Mouse (Mus musculus) midbrain, postnatal 0 days (tissue): ENCODE data around the gene Cdk9. TPM values are rescaled to one million over a fixed set of nuclear protein-coding genes. Genes with fewer than 3 reads are reported as not detected.

ENCODE experiments used
- ATAC-seq: fragments of 200-750 bp; cut with Nextera tagmentation; 2 replicates; pipeline ENCODE4 v1.8.0; 2017; ENCODE audit warnings: moderate number of reproducible peaks, mild to moderate bottlenecking, moderate TSS enrichment, moderate library complexity; ENCODE audit not compliant: low FRiP score
- DNase-seq: peaks from one replicate; pipeline ENCODE4 v3.0.0-alpha.2; 2015; ENCODE audit warnings: low spot score
- H3K27ac ChIP-seq: fragments of 300-500 bp; sonication (generic); 2 replicates; pipeline ENCODE4 v1.5.1; 2014; ENCODE audit warnings: low read depth, mild to moderate bottlenecking, low read length, mixed read lengths
- H3K27me3 ChIP-seq: fragments of 300-500 bp; sonication (generic); 2 replicates; pipeline ENCODE4 v1.6.1; 2014; ENCODE audit warnings: low read length, control low read depth, mixed read lengths; ENCODE audit not compliant: insufficient read depth
- H3K36me3 ChIP-seq: fragments of 300-500 bp; sonication (generic); 2 replicates; pipeline ENCODE4 v1.6.1; 2014; ENCODE audit warnings: low read length, control low read depth, mixed read lengths; ENCODE audit not compliant: insufficient read depth
- H3K4me1 ChIP-seq: fragments of 300-500 bp; sonication (generic); 2 replicates; pipeline ENCODE4 v1.6.1; 2014; ENCODE audit warnings: mild to moderate bottlenecking, control low read depth, antibody characterized with exemption, low read length, mixed read lengths; ENCODE audit not compliant: insufficient read depth
- H3K4me2 ChIP-seq: fragments of 300-500 bp; sonication (generic); 2 replicates; pipeline ENCODE4 v1.6.1; 2014; ENCODE audit warnings: low read depth, mild to moderate bottlenecking, low read length, mixed read lengths; ENCODE audit not compliant: poor library complexity, severe bottlenecking
- H3K4me3 ChIP-seq: fragments of 300-500 bp; sonication (generic); 2 replicates; pipeline ENCODE4 v1.5.1; 2014; ENCODE audit warnings: low read depth, mild to moderate bottlenecking, low read length, moderate library complexity
- H3K9ac ChIP-seq: fragments of 300-500 bp; sonication (generic); replicated peaks from 2 replicates; pipeline ENCODE4 v1.6.1; 2014; ENCODE audit warnings: mild to moderate bottlenecking, low read length, moderate library complexity, mixed read lengths; ENCODE audit not compliant: poor library complexity, severe bottlenecking
- H3K9me3 ChIP-seq: fragments of 300-500 bp; sonication (generic); 2 replicates; pipeline ENCODE4 v1.6.1; 2016; ENCODE audit warnings: low read length, control low read depth
- CTCF ChIP-seq: IDR thresholded peaks from 2 replicates; pipeline ENCODE4 v1.5.1; 2016; ENCODE audit warnings: antibody characterized with exemption, mild to moderate bottlenecking
- WGBS: fragments of 180-500 bp; shearing (Covaris S2); extraction: QIAGEN DNeasy Blood & Tissue Kit; methylation state at CpG from one replicate; pipeline ENCODE4 v1.1.7; 2014; 5-methylcytosine and 5-hydroxymethylcytosine counted together
- polyA plus RNA-seq: library from polyadenylated mRNA; unstranded; fragments of >200 nt; fragmentation: Nextera tagmentation; extraction: Ambion mirVana; gene quantifications from 2 replicates; pipeline ENCODE4 v1.2.1, GENCODE M21; 2015
- total RNA-seq: library from RNA; depleted of rRNA; stranded (reverse); fragments of >200 nt; gene quantifications from 2 replicates; pipeline ENCODE4 v1.2.3, GENCODE M21; 2014

Gene Cdk9
- total and polyA plus RNA-seq, 2 experiments from 2014 or later, result 59.4 to 88.1 TPM

- no peak for DNase-seq
- Histone ChIP-seq H3K4me3 (no peak within 1 kb of the TSS), H3K27me3 (no peaks in the 10 kb centered on the region), H3K4me2 (no peak within 1 kb of the TSS), H3K9ac (no peak within 1 kb of the TSS), H3K36me3 (peaks cover 45% of the 10 kb centered on the region), H3K9me3 (no peaks in the 10 kb centered on the region), H3K4me1 (no peaks in the 10 kb centered on the region), H3K27ac (no peak within 1 kb of the TSS)
- TF ChIP-seq CTCF, result no peak
- WGBS, result 86% methylated on average over 2 of the region's 2 CpGs
- ATAC-seq, result no peak
These were observed 8.9 kb downstream of the Cdk9 start, which contains the start of gene Fpgs for GRCm38 (mm10) chr2:32704021-32704421. Gene Fpgs, minus strand, starts transcription at chr2:32704145.

- ATAC-seq (no peak), DNase-seq (no peak)
- H3K9me3 ChIP-seq, result no peaks in the 10 kb centered on the region
- no peak overlapping the region for H3K9ac ChIP-seq
- H3K4me2 ChIP-seq, result no peak overlapping the region
- no peak overlapping the region for H3K27ac ChIP-seq
- no peak for TF ChIP-seq CTCF
- H3K36me3 ChIP-seq, result peaks cover 38% of the 10 kb centered on the region
- H3K4me3 ChIP-seq, result no peak overlapping the region
- H3K4me1 ChIP-seq, result no peaks in the 10 kb centered on the region
- WGBS, result 97% methylated on average over 8 of the region's 8 CpGs
- H3K27me3 ChIP-seq, result no peaks in the 10 kb centered on the region
These were observed 9.8 kb downstream of the Cdk9 start for GRCm38 (mm10) chr2:32703046-32703445.

GRCm38 (mm10) chr2:32700966-32701743, 11.7 kb downstream of the Cdk9 start:
- Histone ChIP-seq H3K36me3 (peaks cover 25% of the 10 kb centered on the region), H3K4me2 (no peak overlapping the region), H3K4me3 (no peak overlapping the region), H3K9me3 (no peaks in the 10 kb centered on the region), H3K27ac (no peak overlapping the region), H3K4me1 (no peaks in the 10 kb centered on the region), H3K27me3 (no peaks in the 10 kb centered on the region), H3K9ac (no peak overlapping the region)
- no peak for TF ChIP-seq CTCF
- no peak for ATAC-seq
- WGBS, result 90% methylated on average over 14 of the region's 14 CpGs
- no peak for DNase-seq

- no peak overlapping the region for H3K4me3 ChIP-seq
- no peak for TF ChIP-seq CTCF
- H3K9me3 ChIP-seq, result no peaks in the 10 kb centered on the region
- 87% methylated on average over 6 of the region's 6 CpGs for WGBS
- DNase-seq (no peak), ATAC-seq (no peak)
- H3K4me2 ChIP-seq, result no peak overlapping the region
- H3K27ac ChIP-seq, result no peak overlapping the region
- no peaks in the 10 kb centered on the region for H3K4me1 ChIP-seq
- peaks cover 15% of the 10 kb centered on the region; the same call in 1 of the 2 replicates for H3K36me3 ChIP-seq
- no peaks in the 10 kb centered on the region for H3K27me3 ChIP-seq
- no peak overlapping the region for H3K9ac ChIP-seq
These were observed 13.2 kb downstream of the Cdk9 start for GRCm38 (mm10) chr2:32699680-32700079.

GRCm38 (mm10) chr2:32694691-32695090, 18.2 kb downstream of the Cdk9 start:
- H3K4me3 ChIP-seq, result peak overlapping the region; percentile 83
- H3K9me3 ChIP-seq, result no peaks in the 10 kb centered on the region
- H3K27ac ChIP-seq, result peak overlapping the region; percentile 57
- peaks cover under 1% of the 10 kb centered on the region; the same call in 1 of the 2 replicates for H3K4me1 ChIP-seq
- peaks cover 9% of the 10 kb centered on the region; the same call in 1 of the 2 replicates for H3K36me3 ChIP-seq
- DNase-seq (no peak), ATAC-seq (no peak)
- TF ChIP-seq CTCF, result no peak
- no peak overlapping the region for H3K9ac ChIP-seq
- no peaks in the 10 kb centered on the region for H3K27me3 ChIP-seq
- WGBS, result 89% methylated on average over 12 of the region's 12 CpGs
- H3K4me2 ChIP-seq, result peak overlapping the region; percentile 73

GRCm38 (mm10) chr2:32693823-32694411, 19.0 kb downstream of the Cdk9 start:
- peaks cover 9% of the 10 kb centered on the region; the same call in 1 of the 2 replicates for H3K36me3 ChIP-seq
- H3K4me2 ChIP-seq, result peak overlapping the region; percentile 73
- H3K27ac ChIP-seq, result peak overlapping the region; percentile 75
- peak overlapping the region; percentile 87 for H3K9ac ChIP-seq
- DNase-seq, result peak; percentile 99
- H3K9me3 ChIP-seq, result no peaks in the 10 kb centered on the region
- TF ChIP-seq CTCF, result peak; percentile 91
- peak overlapping the region; percentile 83 for H3K4me3 ChIP-seq
- peaks cover 3% of the 10 kb centered on the region; the same call in 1 of the 2 replicates for H3K4me1 ChIP-seq
- peak; percentile 96 for ATAC-seq
- no peaks in the 10 kb centered on the region for H3K27me3 ChIP-seq
- under 1% methylated on average over 51 of the region's 51 CpGs for WGBS
